ENCODE assay signal across 8 mouse cellular contexts in the genomic region with DNA sequence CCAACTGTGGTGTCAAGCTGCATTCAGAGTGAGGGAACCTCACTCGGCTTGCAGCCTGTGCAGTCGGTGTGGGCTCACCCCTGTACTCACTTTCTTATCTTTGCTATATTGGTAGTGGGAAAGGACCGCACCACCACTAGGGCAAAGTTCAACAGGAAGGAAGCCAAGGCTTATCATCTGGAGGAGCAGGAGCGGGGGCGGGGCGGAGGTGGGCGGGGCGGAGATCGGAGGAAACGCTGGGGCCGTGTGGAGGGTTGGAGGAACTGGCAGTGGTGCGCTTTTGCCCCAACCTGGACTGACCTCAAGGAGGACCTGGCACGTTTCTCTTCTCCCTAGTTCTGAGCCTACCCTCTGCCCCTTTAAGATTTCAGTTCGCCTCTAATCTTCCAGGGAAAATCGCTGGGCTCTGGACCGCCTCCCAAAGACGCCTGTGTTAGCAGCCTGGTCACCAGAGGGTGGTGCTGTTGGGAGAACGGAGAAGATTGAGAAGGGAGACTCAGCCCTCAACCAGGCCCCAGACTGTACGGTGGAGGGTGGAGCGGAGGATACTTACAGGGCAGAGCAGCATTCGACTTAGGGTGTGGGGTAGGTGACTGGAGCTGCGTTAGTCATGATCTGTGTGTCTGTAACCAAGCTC. TPM values are rescaled to one million over a fixed set of nuclear protein-coding genes. Genes with fewer than 3 reads are reported as not detected.
DNase-seq lines count a peak whose midpoint lies in the region; ATAC-seq lines count a peak whose summit lies in the region.

No protein-coding gene starts in this region.

- intact Hi-C loops in heart, postnatal 25 days (cut with DNase I), result loop anchor here (5.0 kb wide), 1 partner anchor 85 kb away; a partner anchor contains a TSS

- H3K9ac ChIP-seq in forebrain, embryonic 13.5 days, result peak overlapping the region; percentile 56

- peak overlapping the region; percentile 42 for H3K4me3 ChIP-seq in forebrain, embryonic 13.5 days

- peaks cover 5% of the 10 kb centered on the region for H3K4me1 ChIP-seq in forebrain, embryonic 13.5 days

- peak; percentile 94 for ATAC-seq in forebrain, embryonic 13.5 days

- no peaks in the 10 kb centered on the region for H3K27me3 ChIP-seq in forebrain, embryonic 13.5 days

- no peaks in the 10 kb centered on the region for H3K9me3 ChIP-seq in forebrain, embryonic 13.5 days (replicated peaks)

- no peaks in the 10 kb centered on the region for H3K36me3 ChIP-seq in forebrain, embryonic 13.5 days (ENCODE audit: poor library complexity, severe bottlenecking)

- no peak overlapping the region for H3K27ac ChIP-seq in forebrain, embryonic 13.5 days

- H3K4me2 ChIP-seq in forebrain, embryonic 13.5 days, result peak overlapping the region; percentile 64

- WGBS in forebrain, embryonic 13.5 days, result 3% methylated on average over 22 of the region's 22 CpGs
- whole genome bisulfite sequencing in large intestine, adult 2 months, result under 1% methylated on average over 22 of the region's 22 CpGs

- peak; percentile 83 for DNase-seq in MN1 (ENCODE audit: low spot score)
- peak; percentile 46 for DNase-seq in cerebellum, adult 11 months
- DNase-seq in heart, postnatal 25 days (ENCODE audit: low spot score), result peak; percentile 59
- DNase-seq in large intestine, adult 2 months (ENCODE audit: low read depth, low spot score), result peak; percentile 82
- peak; percentile 92 for DNase-seq in lung, postnatal 10 days
- peak; percentile 73 for DNase-seq in ovary, postnatal 14 days (ENCODE audit: low spot score)
- DNase-seq in thymus, postnatal 14 days, result peak; percentile 84

RNA-seq across cellular contexts. Expression of a gene that starts 23.1 kb away (rescaled TPM):
- 954 and 979 TPM in 2 replicates for polyA plus RNA-seq in forebrain, embryonic 13.5 days (2015; fragmentation: Nextera tagmentation; extraction: Ambion mirVana)
- 100 to 1,000 TPM; 445 to 458 TPM for total RNA-seq in heart, postnatal 25 days (2021)
- 371 and 473 TPM in 2 replicates for polyA plus RNA-seq in large intestine, adult 2 months (2012; rRNA removed)

RNA-seq across cellular contexts. Expression of a gene that starts 53.9 kb away (rescaled TPM):
- 25.6 and 29.4 TPM in 2 replicates for polyA plus RNA-seq in forebrain, embryonic 13.5 days (2015; fragmentation: Nextera tagmentation; extraction: Ambion mirVana)
- total RNA-seq in heart, postnatal 25 days (2021), result 1 to 10 TPM; 6.7 to 7.8 TPM
- 2.8 and 3.3 TPM in 2 replicates for polyA plus RNA-seq in large intestine, adult 2 months (2012; rRNA removed)
